Mouse (Mus musculus): Measurements from ENCODE around the gene Vti1a. TPM values are rescaled to one million over a fixed set of nuclear protein-coding genes. Genes with fewer than 3 reads are reported as not detected.

Gene Vti1a
- polyA plus RNA-seq, 1 experiment = not detected

DNA sequence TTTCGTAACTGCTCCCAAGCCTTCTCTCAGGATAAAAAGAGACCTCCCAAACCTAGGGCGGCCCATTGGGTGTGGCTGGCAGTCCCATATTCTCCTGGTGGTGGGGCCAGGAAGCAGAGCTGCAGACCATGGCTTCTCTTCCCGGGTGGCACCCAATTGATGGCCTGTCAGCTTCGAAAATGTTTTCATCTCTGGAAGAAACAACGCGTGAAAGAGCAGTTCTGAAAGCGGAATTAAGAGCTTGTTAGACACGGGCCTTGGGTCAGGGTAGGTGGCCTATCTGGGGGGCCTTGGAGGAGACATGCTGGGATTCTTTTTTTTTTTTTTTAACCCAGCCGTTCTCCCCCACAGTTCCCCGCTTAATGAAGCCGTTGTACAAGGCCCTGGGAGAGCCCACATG, 326.3 kb downstream of the Vti1a start:
- H3K4me1 ChIP-seq (ENCODE audit: control insufficient read depth, insufficient read depth, low read length) = peaks cover 3% of the 10 kb centered on the region; the same call in 1 of the 2 replicates
- no peak for TF ChIP-seq CTCF (IDR thresholded peaks at IDR 0.05; ENCODE audit: insufficient read depth, low read depth, low read length)
- no peak for TF ChIP-seq POLR2A (IDR thresholded peaks at IDR 0.05; ENCODE audit: insufficient read depth, low read depth, low read length)
- no peak overlapping the region for H3K4me3 ChIP-seq (ENCODE audit: insufficient read depth, low read depth, low read length)
- no peak overlapping the region for H3K27ac ChIP-seq (ENCODE audit: insufficient read depth, low read depth, low read length)
- WGBS = 88% methylated on average over 11 of the region's 11 CpGs

DNA sequence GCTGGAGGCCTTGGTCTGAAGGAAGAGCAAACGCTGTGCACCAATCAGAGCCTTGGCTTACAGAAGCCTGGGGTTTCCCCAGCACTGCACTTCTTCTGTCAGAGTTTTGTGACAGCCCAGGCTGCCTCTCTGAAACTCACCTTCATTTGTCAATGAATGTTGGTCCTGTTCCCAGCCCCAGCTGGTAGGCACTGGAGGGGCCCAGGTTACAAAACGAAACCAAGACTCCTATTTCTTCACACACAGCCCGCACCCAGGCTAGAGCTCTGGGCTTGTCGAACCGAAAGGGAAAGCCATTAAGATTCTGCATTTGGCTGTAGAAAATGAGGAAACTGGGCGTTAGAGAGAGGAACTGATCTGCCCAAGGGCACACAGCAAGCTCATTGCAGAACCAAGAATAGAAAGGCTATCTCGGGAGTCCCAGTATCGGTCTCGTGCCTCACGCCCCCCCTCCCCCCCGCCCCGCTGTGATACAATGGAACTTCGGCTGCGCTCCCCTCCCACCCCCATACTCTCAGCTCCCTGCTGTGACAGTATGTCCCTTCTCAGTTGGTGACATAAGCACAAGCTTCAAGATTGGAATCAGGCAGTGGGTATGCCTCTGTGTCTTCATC, 327.3 kb downstream of the Vti1a start:
- Histone ChIP-seq H3K4me1 (ENCODE audit: control insufficient read depth, insufficient read depth, low read length) (peaks cover 3% of the 10 kb centered on the region; the same call in 1 of the 2 replicates), H3K4me3 (ENCODE audit: insufficient read depth, low read depth, low read length) (peak overlapping the region; percentile 34), H3K27ac (ENCODE audit: insufficient read depth, low read depth, low read length) (no peak overlapping the region)
- no peak for TF ChIP-seq CTCF (IDR thresholded peaks at IDR 0.05; ENCODE audit: insufficient read depth, low read depth, low read length)
- TF ChIP-seq POLR2A (IDR thresholded peaks at IDR 0.05; ENCODE audit: insufficient read depth, low read depth, low read length) = no peak
- 9% methylated on average over 13 of the region's 14 CpGs for WGBS

DNA sequence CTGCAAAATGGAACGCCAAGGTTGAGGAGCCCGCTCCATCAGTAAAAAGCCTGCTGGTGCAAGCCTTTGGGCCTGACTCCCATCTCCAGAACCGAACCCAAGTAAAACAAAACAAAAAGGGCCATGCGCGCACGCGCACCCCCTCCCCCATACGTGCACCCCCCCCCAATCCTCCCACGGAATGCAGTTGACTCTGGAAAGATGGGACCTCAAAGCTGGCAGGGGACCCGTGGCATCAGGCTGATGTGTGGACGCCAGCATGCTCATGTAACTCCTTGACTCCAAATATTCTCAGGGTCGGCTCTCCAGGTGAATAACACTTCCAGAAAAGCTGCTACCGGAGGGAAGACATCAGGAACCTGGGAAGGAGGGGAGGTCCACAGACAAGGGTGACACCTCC, 327.8 kb downstream of the Vti1a start:
- Histone ChIP-seq H3K4me1 (ENCODE audit: control insufficient read depth, insufficient read depth, low read length) (peaks cover 3% of the 10 kb centered on the region; the same call in 1 of the 2 replicates), H3K27ac (ENCODE audit: insufficient read depth, low read depth, low read length) (no peak overlapping the region), H3K4me3 (ENCODE audit: insufficient read depth, low read depth, low read length) (no peak overlapping the region)
- WGBS = 75% methylated on average over 13 of the region's 13 CpGs
- no peak for TF ChIP-seq CTCF (IDR thresholded peaks at IDR 0.05; ENCODE audit: insufficient read depth, low read depth, low read length)
- no peak for TF ChIP-seq POLR2A (IDR thresholded peaks at IDR 0.05; ENCODE audit: insufficient read depth, low read depth, low read length)

DNA sequence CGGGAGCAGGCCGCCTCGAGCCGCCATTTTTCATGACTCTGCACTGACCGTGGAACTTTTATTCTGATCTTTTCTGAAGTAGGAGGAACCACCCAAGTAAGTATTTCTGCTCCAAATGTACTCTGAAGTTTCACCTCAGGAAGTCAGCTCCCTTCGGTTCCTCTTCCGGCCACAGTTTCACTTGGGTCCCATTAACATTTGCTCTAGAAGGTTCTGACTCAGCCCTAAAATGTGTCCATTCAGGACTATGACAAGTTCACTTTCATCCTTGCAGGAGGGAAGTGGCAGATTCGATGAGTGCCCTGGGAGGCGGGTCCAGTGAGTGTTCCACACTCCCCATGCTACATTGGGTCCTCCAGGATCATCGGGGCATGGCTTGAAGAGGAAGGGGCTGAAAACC, 333.3 kb downstream of the Vti1a start:
- no peak overlapping the region for H3K27ac ChIP-seq (ENCODE audit: insufficient read depth, low read depth, low read length)
- H3K4me1 ChIP-seq (ENCODE audit: control insufficient read depth, insufficient read depth, low read length) = no peaks in the 10 kb centered on the region
- 90% methylated on average over 10 of the region's 10 CpGs for WGBS
- TF ChIP-seq POLR2A (IDR thresholded peaks at IDR 0.05; ENCODE audit: insufficient read depth, low read depth, low read length) (no peak), CTCF (IDR thresholded peaks at IDR 0.05; ENCODE audit: insufficient read depth, low read depth, low read length) (no peak)
- no peak overlapping the region for H3K4me3 ChIP-seq (ENCODE audit: insufficient read depth, low read depth, low read length)

DNA sequence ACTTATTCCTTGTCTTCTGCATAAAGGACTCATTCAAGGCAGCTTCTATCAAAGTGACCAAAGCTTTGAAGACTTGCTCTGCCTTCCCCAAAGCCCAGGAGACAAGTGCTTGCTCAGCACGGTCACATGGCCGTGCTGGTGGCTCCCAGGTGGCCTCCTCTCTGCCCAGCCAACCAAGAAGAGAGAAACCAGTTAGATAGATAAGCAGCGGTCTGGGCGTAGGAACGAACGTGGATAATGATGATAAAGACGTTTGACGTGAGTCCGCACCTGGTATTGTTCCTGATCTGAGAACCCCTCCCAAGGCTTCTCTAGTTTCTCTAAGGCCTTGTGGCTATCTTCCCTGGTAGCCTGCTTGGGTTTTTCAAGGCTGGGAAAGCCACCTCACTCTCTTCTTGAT, 334.9 kb downstream of the Vti1a start:
- H3K4me3 ChIP-seq (ENCODE audit: insufficient read depth, low read depth, low read length) = no peak overlapping the region
- H3K27ac ChIP-seq (ENCODE audit: insufficient read depth, low read depth, low read length) = no peak overlapping the region
- 97% methylated on average over 9 of the region's 9 CpGs for WGBS
- TF ChIP-seq POLR2A (IDR thresholded peaks at IDR 0.05; ENCODE audit: insufficient read depth, low read depth, low read length) (no peak), CTCF (IDR thresholded peaks at IDR 0.05; ENCODE audit: insufficient read depth, low read depth, low read length) (no peak)
- no peaks in the 10 kb centered on the region for H3K4me1 ChIP-seq (ENCODE audit: control insufficient read depth, insufficient read depth, low read length)

DNA sequence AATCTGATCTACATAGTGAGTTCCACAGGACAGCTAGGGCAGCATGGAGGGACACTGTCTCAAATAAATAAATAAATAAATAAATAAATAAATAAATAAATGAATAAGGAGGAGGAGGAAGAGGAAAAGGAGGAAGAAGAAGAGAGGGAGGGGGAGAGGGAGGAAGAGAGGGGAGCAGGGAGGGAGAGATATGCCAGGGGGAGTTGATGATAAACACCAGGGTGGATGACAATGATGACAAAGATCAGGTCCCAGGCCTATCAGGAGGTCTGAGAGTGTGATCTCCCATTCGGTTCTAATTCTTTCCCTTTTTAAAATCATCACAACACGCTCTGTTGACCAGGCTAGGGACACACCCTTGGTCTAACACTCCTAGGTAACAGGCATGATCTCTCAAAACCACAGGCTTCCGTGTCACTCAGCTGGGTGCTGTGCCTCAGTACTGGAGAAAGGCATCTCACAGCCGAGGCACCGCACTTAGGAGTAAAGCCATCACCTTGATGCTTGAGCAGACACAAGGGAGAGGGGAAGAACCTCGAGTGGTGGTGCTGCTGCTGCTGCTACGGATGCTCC, 336.7 kb downstream of the Vti1a start:
- no peak for TF ChIP-seq POLR2A (IDR thresholded peaks at IDR 0.05; ENCODE audit: insufficient read depth, low read depth, low read length)
- TF ChIP-seq CTCF (IDR thresholded peaks at IDR 0.05; ENCODE audit: insufficient read depth, low read depth, low read length) = no peak
- Histone ChIP-seq H3K27ac (ENCODE audit: insufficient read depth, low read depth, low read length) (no peak overlapping the region), H3K4me1 (ENCODE audit: control insufficient read depth, insufficient read depth, low read length) (no peaks in the 10 kb centered on the region), H3K4me3 (ENCODE audit: insufficient read depth, low read depth, low read length) (no peak overlapping the region)
- 93% methylated on average over 7 of the region's 7 CpGs for WGBS

DNA sequence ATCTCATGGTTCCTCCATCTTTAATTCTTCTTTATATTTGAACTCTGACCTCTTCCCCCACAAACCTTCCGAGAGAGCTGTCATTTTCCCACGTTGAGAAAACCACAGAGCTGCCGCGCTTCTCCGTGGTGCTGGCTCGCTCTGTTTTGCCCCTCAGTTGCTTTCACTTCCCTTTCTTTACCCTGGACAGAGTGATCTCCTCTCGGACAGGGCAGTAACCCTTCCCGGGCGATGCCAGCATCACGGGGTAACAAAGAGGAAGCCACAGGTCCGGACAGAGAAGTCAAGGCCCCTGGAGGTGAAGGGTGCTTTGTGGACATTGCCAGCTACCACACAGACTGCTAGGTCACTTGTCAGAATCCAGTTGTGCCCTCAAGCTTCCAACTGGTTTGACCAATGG, 344.1 kb downstream of the Vti1a start:
- WGBS = 91% methylated on average over 11 of the region's 11 CpGs

DNA sequence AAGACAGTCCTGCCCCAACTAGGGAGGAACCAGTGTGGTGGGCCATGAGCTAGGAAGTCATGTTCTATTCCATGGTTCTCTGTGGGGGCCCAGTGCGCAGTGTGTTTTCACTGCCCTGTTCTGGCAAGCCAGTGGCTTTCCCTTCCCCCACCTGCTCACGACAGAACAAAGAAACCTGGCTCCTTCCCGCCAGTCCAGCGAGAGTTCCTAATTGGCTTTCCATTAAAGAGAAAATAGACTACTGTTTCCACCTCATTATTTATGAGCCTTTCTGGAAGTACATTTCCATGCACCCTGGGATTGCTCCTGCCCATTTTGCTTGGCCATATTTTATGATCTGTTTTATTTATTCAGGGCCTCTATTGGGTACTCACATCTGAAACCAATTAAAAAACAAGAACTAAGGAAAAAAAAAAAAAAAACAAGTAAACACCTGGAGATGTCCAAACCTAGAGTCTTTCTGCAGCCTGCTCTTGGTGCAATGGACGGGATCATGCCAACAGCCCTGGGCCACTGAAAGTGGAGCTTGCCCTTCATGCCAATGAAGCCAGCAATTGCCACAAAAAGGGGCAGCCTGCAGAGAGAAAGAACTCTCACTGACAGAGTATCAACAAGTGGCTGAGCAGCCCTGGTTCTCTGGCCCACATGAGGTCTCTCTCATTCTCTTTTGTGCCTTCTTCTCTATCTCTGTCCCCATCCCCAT, 346.6 kb downstream of the Vti1a start:
- TF ChIP-seq CTCF (IDR thresholded peaks at IDR 0.05; ENCODE audit: insufficient read depth, low read depth, low read length) = no peak
- TF ChIP-seq POLR2A (IDR thresholded peaks at IDR 0.05; ENCODE audit: insufficient read depth, low read depth, low read length) = no peak
- Histone ChIP-seq H3K27ac (ENCODE audit: insufficient read depth, low read depth, low read length) (no peak overlapping the region), H3K4me3 (ENCODE audit: insufficient read depth, low read depth, low read length) (no peak overlapping the region), H3K4me1 (ENCODE audit: control insufficient read depth, insufficient read depth, low read length) (no peaks in the 10 kb centered on the region)
- 49% methylated on average over 5 of the region's 5 CpGs for whole genome bisulfite sequencing

More for the DNA sequence above, 344.1 kb downstream of the Vti1a start:
- no peak for TF ChIP-seq CTCF (IDR thresholded peaks at IDR 0.05; ENCODE audit: insufficient read depth, low read depth, low read length)
- TF ChIP-seq POLR2A (IDR thresholded peaks at IDR 0.05; ENCODE audit: insufficient read depth, low read depth, low read length) = no peak
- Histone ChIP-seq H3K27ac (ENCODE audit: insufficient read depth, low read depth, low read length) (no peak overlapping the region), H3K4me3 (ENCODE audit: insufficient read depth, low read depth, low read length) (no peak overlapping the region), H3K4me1 (ENCODE audit: control insufficient read depth, insufficient read depth, low read length) (no peaks in the 10 kb centered on the region)

DNA sequence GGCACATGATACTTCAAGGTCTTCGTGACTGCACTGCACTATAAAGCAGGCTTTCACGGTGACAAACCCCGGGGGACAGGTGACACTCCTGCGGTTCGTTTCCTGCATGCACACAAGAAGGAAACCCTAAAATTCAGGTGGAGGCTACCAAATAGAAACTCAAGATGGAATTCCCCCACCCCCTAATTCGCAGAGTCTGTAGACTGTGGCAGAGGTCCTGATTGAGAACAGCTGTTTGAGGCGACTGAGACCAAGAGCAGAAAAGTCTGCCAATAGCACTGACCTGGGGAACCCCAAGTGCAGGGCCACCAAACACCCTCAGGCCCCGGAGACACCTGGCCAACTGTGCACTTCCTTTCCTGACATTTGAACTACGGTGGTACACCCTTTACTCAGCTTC, 351.7 kb downstream of the Vti1a start:
- Histone ChIP-seq H3K27ac (ENCODE audit: insufficient read depth, low read depth, low read length) (no peak overlapping the region), H3K4me3 (ENCODE audit: insufficient read depth, low read depth, low read length) (no peak overlapping the region), H3K4me1 (ENCODE audit: control insufficient read depth, insufficient read depth, low read length) (no peaks in the 10 kb centered on the region)
- TF ChIP-seq POLR2A (IDR thresholded peaks at IDR 0.05; ENCODE audit: insufficient read depth, low read depth, low read length) = no peak
- no peak for TF ChIP-seq CTCF (IDR thresholded peaks at IDR 0.05; ENCODE audit: insufficient read depth, low read depth, low read length)
- 86% methylated on average over 9 of the region's 9 CpGs for WGBS

Data from olfactory bulb, adult 2 months (tissue).